Mouse (Mus musculus) adrenal gland, adult 2 months (tissue): ENCODE data around the gene Casq2. TPM values are rescaled to one million over a fixed set of nuclear protein-coding genes. Genes with fewer than 3 reads are reported as not detected.

ENCODE experiments used
- DNase-seq: peaks from one replicate; pipeline ENCODE4 v3.0.0; 2021
- polyA plus RNA-seq: library from polyadenylated mRNA; depleted of rRNA; stranded (reverse); fragments of >200 nt; gene quantifications from 2 replicates; pipeline ENCODE4 v1.2.3, GENCODE M21; 2012
- total RNA-seq, 2 experiments: library from RNA; stranded (reverse); gene quantifications; 2 replicates each; pipeline ENCODE4 v1.2.3; 2021

The Casq2 gene
- total and polyA plus RNA-seq, 3 experiments: 0.11 to 2.0 (median 1.7) TPM

- DNase-seq: no peak
Measured at GRCm38 (mm10) chr3:102164911-102165310, 78.7 kb downstream of the Casq2 start.

GRCm38 (mm10) chr3:102165536-102166286 lies 79.5 kb downstream of the Casq2 start:
- DNase-seq: no peak

GRCm38 (mm10) chr3:102166287-102166620 lies 80.0 kb downstream of the Casq2 start:
- no peak for DNase-seq

- no peak for DNase-seq
Measured at GRCm38 (mm10) chr3:102166794-102167193, 80.6 kb downstream of the Casq2 start.

GRCm38 (mm10) chr3:102167555-102168210 lies 81.5 kb downstream of the Casq2 start:
- no peak for DNase-seq

GRCm38 (mm10) chr3:102169197-102169905 lies 83.1 kb downstream of the Casq2 start:
- DNase-seq: peak; percentile 96

GRCm38 (mm10) chr3:102174118-102174865 lies 88.1 kb downstream of the Casq2 start:
- DNase-seq: peak; percentile 43

- no peak for DNase-seq
Measured at GRCm38 (mm10) chr3:102175701-102176100, 89.5 kb downstream of the Casq2 start.

GRCm38 (mm10) chr3:102176116-102176515 lies 89.9 kb downstream of the Casq2 start:
- no peak for DNase-seq

GRCm38 (mm10) chr3:102177837-102178615 lies 91.8 kb downstream of the Casq2 start:
- DNase-seq: no peak

- no peak for DNase-seq
Measured at GRCm38 (mm10) chr3:102179869-102180268, 93.7 kb downstream of the Casq2 start.

- DNase-seq: peak; percentile 79
Measured at GRCm38 (mm10) chr3:102180746-102181145, 94.5 kb downstream of the Casq2 start.

- peak; percentile 85 for DNase-seq
Measured at GRCm38 (mm10) chr3:102181191-102181590, 95.0 kb downstream of the Casq2 start.

GRCm38 (mm10) chr3:102182601-102183000 lies 96.4 kb downstream of the Casq2 start:
- peak; percentile 43 for DNase-seq

GRCm38 (mm10) chr3:102184721-102185120 lies 98.5 kb downstream of the Casq2 start:
- no peak for DNase-seq

- peak; percentile 48 for DNase-seq
Measured at GRCm38 (mm10) chr3:102187401-102187800, 101.2 kb downstream of the Casq2 start.

GRCm38 (mm10) chr3:102188972-102189371 lies 102.8 kb downstream of the Casq2 start:
- no peak for DNase-seq

- no peak for DNase-seq
Measured at GRCm38 (mm10) chr3:102190015-102190414, 103.8 kb downstream of the Casq2 start.

- no peak for DNase-seq
Measured at GRCm38 (mm10) chr3:102190642-102191041, 104.4 kb downstream of the Casq2 start.

GRCm38 (mm10) chr3:102191575-102191974 lies 105.4 kb downstream of the Casq2 start:
- DNase-seq: peak; percentile 44

GRCm38 (mm10) chr3:102192621-102193020 lies 106.4 kb downstream of the Casq2 start:
- DNase-seq: no peak
